22 mouse cellular contexts compared by ENCODE assay signal in genomic region chr10:92932464-92932863, GRCm38 (mm10).
"Had no signal": no experiment of that assay in that cellular context is flagged by ENCODE, and none has a peak within 500 bp of the region (broad histone marks: within the 10 kb centered on the region; RNA-seq: fewer than 3 reads in every experiment).

No protein-coding gene starts in this region.

- H3K9me3 ChIP-seq: kidney, embryonic 15.5 days; limb, embryonic 10.5 days; limb, embryonic 13.5 days; liver, embryonic 12.5 days; liver, embryonic 15.5 days; midbrain, embryonic 12.5 days; midbrain, embryonic 15.5 days; neural tube, embryonic 13.5 days; stomach, embryonic 15.5 days had no signal

- H3K9ac ChIP-seq: kidney, embryonic 15.5 days; limb, embryonic 13.5 days; liver, embryonic 12.5 days; liver, embryonic 15.5 days; midbrain, embryonic 12.5 days; midbrain, embryonic 15.5 days; neural tube, embryonic 13.5 days; stomach, embryonic 15.5 days had no signal

- DNase-seq: kidney, adult 11 months; kidney, adult 8-10 months; kidney, postnatal 10 days; kidney, postnatal 36 days; layer of hippocampus, postnatal 36 days; liver; lung, adult 2 months; lung, postnatal 14 days; lung, postnatal 4 days; retina, postnatal 1 day; spleen, adult 18-20 months; thymus, postnatal 25 days had no signal

- H3K4me1 ChIP-seq: kidney, embryonic 15.5 days; limb, embryonic 10.5 days; liver, embryonic 12.5 days; liver, embryonic 15.5 days; midbrain, embryonic 12.5 days; stomach, embryonic 15.5 days had no signal

- H3K4me2 ChIP-seq: kidney, embryonic 15.5 days; limb, embryonic 13.5 days; liver, embryonic 12.5 days; liver, embryonic 15.5 days; midbrain, embryonic 12.5 days; midbrain, embryonic 15.5 days; neural tube, embryonic 13.5 days; stomach, embryonic 15.5 days had no signal

- H3K27ac ChIP-seq: kidney, embryonic 15.5 days; limb, embryonic 10.5 days; limb, embryonic 13.5 days; liver, embryonic 12.5 days; liver, embryonic 15.5 days; midbrain, embryonic 12.5 days; midbrain, embryonic 15.5 days; neural tube, embryonic 13.5 days; stomach, embryonic 15.5 days had no signal

- ATAC-seq: liver, embryonic 12.5 days; midbrain, embryonic 15.5 days had no signal

- H3K4me3 ChIP-seq: kidney, embryonic 15.5 days; limb, embryonic 10.5 days; limb, embryonic 13.5 days; liver, embryonic 12.5 days; liver, embryonic 15.5 days; midbrain, embryonic 12.5 days; midbrain, embryonic 15.5 days; myocyte; neural tube, embryonic 13.5 days; stomach, embryonic 15.5 days had no signal

- H3K36me3 ChIP-seq: kidney, embryonic 15.5 days; limb, embryonic 10.5 days; limb, embryonic 13.5 days; liver, embryonic 12.5 days; liver, embryonic 15.5 days; midbrain, embryonic 12.5 days; midbrain, embryonic 15.5 days; neural tube, embryonic 13.5 days; stomach, embryonic 15.5 days had no signal

- H3K27me3 ChIP-seq: kidney, embryonic 15.5 days; limb, embryonic 13.5 days; liver, embryonic 12.5 days; liver, embryonic 15.5 days; midbrain, embryonic 12.5 days; midbrain, embryonic 15.5 days; neural tube, embryonic 13.5 days; stomach, embryonic 15.5 days had no signal
